Comparison of ENCODE assay signal across 9 mouse cellular contexts in the genomic region with DNA sequence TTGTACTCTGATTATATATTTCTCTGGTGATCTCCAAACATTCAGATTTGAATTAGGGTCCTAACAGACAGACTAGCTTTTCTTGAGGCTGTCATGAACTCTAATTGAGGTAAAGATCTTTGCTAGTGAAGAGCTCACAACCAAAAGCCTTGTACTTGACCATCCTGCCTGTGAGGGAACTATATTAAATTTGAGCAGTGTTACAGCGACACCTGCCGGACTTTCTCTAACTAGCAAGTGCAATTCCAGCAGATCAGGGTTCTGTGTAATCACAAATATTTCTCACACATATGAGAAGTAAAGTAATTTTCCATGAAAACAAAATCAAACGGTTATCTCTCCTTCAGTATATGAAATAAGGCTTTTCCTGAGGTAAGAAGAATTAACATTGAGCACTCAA.
DNase-seq lines count a peak whose midpoint lies in the region; ATAC-seq and TF ChIP-seq lines count a peak whose summit lies in the region.
"Had no signal": no experiment of that assay in that cellular context is flagged by ENCODE, and none has a peak within 500 bp of the region (broad histone marks: within the 10 kb centered on the region; RNA-seq: fewer than 3 reads in every experiment).

No protein-coding gene starts in this region.

- H3K4me1 ChIP-seq in neural tube, embryonic 15.5 days = no peaks in the 10 kb centered on the region
- H3K4me1 ChIP-seq in liver, embryonic 14.5 days (replicated peaks; ENCODE audit: control insufficient read depth in 2 of 2, insufficient read depth in 2 of 2, low read length in 1 of 2) = peaks cover 0 to under 1% of the 10 kb centered on the region in 2 experiments; a peak in 1 of 4 replicates

- no peaks in the 10 kb centered on the region for H3K9me3 ChIP-seq in neural tube, embryonic 15.5 days (replicated peaks)
- no peaks in the 10 kb centered on the region for H3K9me3 ChIP-seq in liver, embryonic 14.5 days (ENCODE audit: control insufficient read depth, low read length)

- no peak for ATAC-seq in neural tube, embryonic 15.5 days (ENCODE audit: low FRiP score)
- peak; percentile 78; the same call in 1 of the 2 replicates for ATAC-seq in frontal cortex, adult (ENCODE audit: low TSS enrichment)
- ATAC-seq in liver, embryonic 14.5 days (ENCODE audit: insufficient read depth) = no peak

- no peaks in the 10 kb centered on the region for H3K27me3 ChIP-seq in neural tube, embryonic 15.5 days (replicated peaks)
- no peaks in the 10 kb centered on the region for H3K27me3 ChIP-seq in liver, embryonic 14.5 days (ENCODE audit: control insufficient read depth, insufficient read depth, low read length)

- no peak overlapping the region for H3K4me2 ChIP-seq in neural tube, embryonic 15.5 days
- no peak overlapping the region for H3K4me2 ChIP-seq in liver, embryonic 14.5 days (ENCODE audit: low read depth)

- TF ChIP-seq EP300 in liver, embryonic 14.5 days (IDR thresholded peaks at IDR 0.05; ENCODE audit: low read depth) = no peak

- H3K9ac ChIP-seq in neural tube, embryonic 15.5 days (replicated peaks) = no peak overlapping the region
- H3K9ac ChIP-seq in liver, embryonic 14.5 days (replicated peaks) = no peak overlapping the region

- under 1% methylated on average over 3 of the region's 3 CpGs for WGBS in neural tube, embryonic 15.5 days
- WGBS in liver, embryonic 14.5 days (ENCODE audit: insufficient replicate concordance) = 0% methylated on average over 3 of the region's 3 CpGs

- no peak overlapping the region for H3K4me3 ChIP-seq in neural tube, embryonic 15.5 days (replicated peaks)
- no peak overlapping the region for H3K4me3 ChIP-seq in liver, embryonic 14.5 days (ENCODE audit: insufficient read depth in 1 of 2, low read depth in 2 of 2, low read length in 2 of 2)
- H3K4me3 ChIP-seq: erythroblast, embryonic 14.5 days had no signal

- peak; percentile 63 for TF ChIP-seq CTCF in liver, embryonic 14.5 days (IDR thresholded peaks at IDR 0.05; ENCODE audit: low read depth)

- H3K27ac ChIP-seq in neural tube, embryonic 15.5 days (replicated peaks) = no peak overlapping the region
- no peak overlapping the region for H3K27ac ChIP-seq in liver, embryonic 14.5 days

- peak; percentile 77 for DNase-seq in neural tube, embryonic 10.5 days (ENCODE audit: extremely low spot score, low spot score)
- DNase-seq in c-Kit-positive CD71-negative TER-119-negative erythroid progenitor cells, embryonic 14.5 days (ENCODE audit: low read depth) = peak; percentile 42
- peak; percentile 85 for DNase-seq in kidney, postnatal 10 days
- peak; percentile 3 to 12 (median 7) for DNase-seq in liver, embryonic 14.5 days (ENCODE audit: low read depth in 3 of 3, low spot score in 3 of 3)
- DNase-seq in retina, adult 2 months (ENCODE audit: low read depth, low spot score) = peak; percentile 23
- peak; percentile 27 for DNase-seq in urinary bladder, adult 2 months (ENCODE audit: low spot score)

- H3K36me3 ChIP-seq in neural tube, embryonic 15.5 days = no peaks in the 10 kb centered on the region
- no peaks in the 10 kb centered on the region for H3K36me3 ChIP-seq in liver, embryonic 14.5 days (replicated peaks; ENCODE audit: control insufficient read depth, insufficient read depth, low read depth)

Comparison
In these comparisons a context has a peak if more than half of its experiments do, and no peak if none do; other contexts are left out.
1. DNase-seq: peak in every context shown above with its lines; median percentile 85 in kidney, postnatal 10 days; 77 in neural tube, embryonic 10.5 days; 42 in c-Kit-positive CD71-negative TER-119-negative erythroid progenitor cells, embryonic 14.5 days; 27 in urinary bladder, adult 2 months; 23 in retina, adult 2 months; 7 in liver, embryonic 14.5 days.